ENCODE assay signal across 10 mouse cellular contexts in genomic region chr13:67843775-67844118, GRCm38 (mm10). TPM values are rescaled to one million over a fixed set of nuclear protein-coding genes. Genes with fewer than 3 reads are reported as not detected.
DNase-seq lines count a peak whose midpoint lies in the region; ATAC-seq lines count a peak whose summit lies in the region.
"Had no signal": no experiment of that assay in that cellular context is flagged by ENCODE, and none has a peak within 500 bp of the region (broad histone marks: within the 10 kb centered on the region; RNA-seq: fewer than 3 reads in every experiment).

No protein-coding gene starts in this region.

- H3K36me3 ChIP-seq in lung, embryonic 16.5 days (ENCODE audit: control insufficient read depth, insufficient read depth, low read length): no peaks in the 10 kb centered on the region
- no peaks in the 10 kb centered on the region for H3K36me3 ChIP-seq in forebrain, embryonic 15.5 days
- no peaks in the 10 kb centered on the region for H3K36me3 ChIP-seq in liver, embryonic 12.5 days
- no peaks in the 10 kb centered on the region for H3K36me3 ChIP-seq in stomach, embryonic 15.5 days

- ATAC-seq in lung, embryonic 16.5 days (ENCODE audit: low read depth): 0 out of 2 replicates have a peak, but pooled peaks have one; percentile 5
- no peak; the same call in 1 of the 2 replicates for ATAC-seq in forebrain, embryonic 15.5 days (replicated peaks)
- no peak for ATAC-seq in liver, embryonic 12.5 days
- ATAC-seq in stomach, embryonic 15.5 days (ENCODE audit: insufficient read depth, low FRiP score, low read depth): no peak

- no peak overlapping the region for H3K27ac ChIP-seq in lung, embryonic 16.5 days (ENCODE audit: low read length)
- peak overlapping the region; percentile 54; the same call in 1 of the 2 replicates for H3K27ac ChIP-seq in forebrain, embryonic 15.5 days (replicated peaks)
- H3K27ac ChIP-seq in liver, embryonic 12.5 days: no peak overlapping the region
- no peak overlapping the region for H3K27ac ChIP-seq in stomach, embryonic 15.5 days

- DNase-seq in lung, adult 18-20 months: no peak
- no peak for DNase-seq in gastrocnemius, postnatal 10 days
- no peak for DNase-seq in cerebellum, adult 11-12 months
- no peak for DNase-seq in right cerebral cortex, postnatal 25 days

- H3K9ac ChIP-seq in lung, embryonic 16.5 days (ENCODE audit: low read length): peak overlapping the region; percentile 27
- peak overlapping the region; percentile 40 for H3K9ac ChIP-seq in forebrain, embryonic 15.5 days (replicated peaks)
- no peak overlapping the region for H3K9ac ChIP-seq in liver, embryonic 12.5 days
- no peak overlapping the region for H3K9ac ChIP-seq in stomach, embryonic 15.5 days

- no peaks in the 10 kb centered on the region for H3K9me3 ChIP-seq in lung, embryonic 16.5 days (ENCODE audit: control insufficient read depth, low read length)
- no peaks in the 10 kb centered on the region for H3K9me3 ChIP-seq in forebrain, embryonic 15.5 days
- H3K9me3 ChIP-seq in liver, embryonic 12.5 days (replicated peaks): no peaks in the 10 kb centered on the region
- no peaks in the 10 kb centered on the region for H3K9me3 ChIP-seq in stomach, embryonic 15.5 days

- peak overlapping the region; percentile 46 for H3K4me3 ChIP-seq in lung, embryonic 16.5 days (ENCODE audit: low read length)
- peak overlapping the region; percentile 42 for H3K4me3 ChIP-seq in forebrain, embryonic 15.5 days
- 0 out of 2 replicates have a peak overlapping the region, but pooled peaks have one; percentile 3 for H3K4me3 ChIP-seq in liver, embryonic 12.5 days
- H3K4me3 ChIP-seq in stomach, embryonic 15.5 days (replicated peaks): peak overlapping the region; percentile 37; the same call in 1 of the 2 replicates

- no peaks in the 10 kb centered on the region for H3K4me1 ChIP-seq in lung, embryonic 16.5 days (replicated peaks; ENCODE audit: control insufficient read depth, insufficient read depth, low read length)
- H3K4me1 ChIP-seq in forebrain, embryonic 15.5 days: peaks cover 5% of the 10 kb centered on the region; the same call in 1 of the 2 replicates
- no peaks in the 10 kb centered on the region for H3K4me1 ChIP-seq in liver, embryonic 12.5 days
- no peaks in the 10 kb centered on the region for H3K4me1 ChIP-seq in stomach, embryonic 15.5 days

- 38% methylated on average over 6 of the region's 6 CpGs for WGBS in lung, embryonic 16.5 days
- WGBS in forebrain, embryonic 15.5 days: 45% methylated on average over 6 of the region's 6 CpGs
- WGBS in liver, embryonic 12.5 days (ENCODE audit: insufficient replicate concordance): 34% methylated on average over 6 of the region's 6 CpGs
- WGBS in stomach, embryonic 15.5 days: 47% methylated on average over 6 of the region's 6 CpGs

- H3K27me3 ChIP-seq in lung, embryonic 16.5 days (ENCODE audit: control insufficient read depth, insufficient read depth, low read depth, low read length): no peaks in the 10 kb centered on the region
- H3K27me3 ChIP-seq in forebrain, embryonic 15.5 days: no peaks in the 10 kb centered on the region
- H3K27me3 ChIP-seq in liver, embryonic 12.5 days (replicated peaks): no peaks in the 10 kb centered on the region
- H3K27me3 ChIP-seq in stomach, embryonic 15.5 days (replicated peaks): no peaks in the 10 kb centered on the region

- peak overlapping the region; percentile 63 for H3K4me2 ChIP-seq in lung, embryonic 16.5 days (ENCODE audit: low read depth, low read length)
- peak overlapping the region; percentile 47 for H3K4me2 ChIP-seq in forebrain, embryonic 15.5 days (replicated peaks)
- peak overlapping the region; percentile 64 for H3K4me2 ChIP-seq in liver, embryonic 12.5 days
- H3K4me2 ChIP-seq in stomach, embryonic 15.5 days: peak overlapping the region; percentile 50

RNA-seq across cellular contexts. Expression of gene Gm10037, which starts 12.8 kb away (rescaled TPM):
- polyA plus RNA-seq in lung, embryonic 16.5 days (2015; fragmentation: Nextera tagmentation; extraction: Ambion mirVana): 2.3 and 3.1 TPM in 2 replicates
- 4.6 and 5.2 TPM in 2 replicates for polyA plus RNA-seq in forebrain, embryonic 15.5 days (2015; fragmentation: Nextera tagmentation; extraction: Ambion mirVana)
- polyA plus RNA-seq in liver, embryonic 12.5 days (2016; fragmentation: Nextera tagmentation; extraction: Ambion mirVana): 0.60 and 0.92 TPM in 2 replicates
- polyA plus RNA-seq in stomach, embryonic 15.5 days (2015; fragmentation: Nextera tagmentation; extraction: Ambion mirVana): 1.8 and 1.9 TPM in 2 replicates
- not detected for total RNA-seq in gastrocnemius, postnatal 10 days (2021)

RNA-seq across cellular contexts. Expression of gene BC048507, which starts 19.4 kb away (rescaled TPM):
- not detected in 2 replicates for polyA plus RNA-seq in lung, embryonic 16.5 days (2015; fragmentation: Nextera tagmentation; extraction: Ambion mirVana)
- polyA plus RNA-seq in forebrain, embryonic 15.5 days (2015; fragmentation: Nextera tagmentation; extraction: Ambion mirVana): not detected in 2 replicates
- polyA plus RNA-seq in liver, embryonic 12.5 days (2016; fragmentation: Nextera tagmentation; extraction: Ambion mirVana): not detected in 2 replicates
- 0.23 TPM in 1 of 2 replicates, not detected in the other for polyA plus RNA-seq in stomach, embryonic 15.5 days (2015; fragmentation: Nextera tagmentation; extraction: Ambion mirVana)
- not detected for total RNA-seq in gastrocnemius, postnatal 10 days (2021)
- total RNA-seq: left cerebral cortex, postnatal 25 days had no signal
- polyA plus RNA-seq: spleen, adult 2 months had no signal

RNA-seq across cellular contexts. Expression of gene Zfp273, which starts 30.2 kb away (rescaled TPM):
- polyA plus RNA-seq in lung, embryonic 16.5 days (2015; fragmentation: Nextera tagmentation; extraction: Ambion mirVana): 8.0 and 8.6 TPM in 2 replicates
- 13.9 and 14.0 TPM in 2 replicates for polyA plus RNA-seq in forebrain, embryonic 15.5 days (2015; fragmentation: Nextera tagmentation; extraction: Ambion mirVana)
- 1.6 and 1.8 TPM in 2 replicates for polyA plus RNA-seq in liver, embryonic 12.5 days (2016; fragmentation: Nextera tagmentation; extraction: Ambion mirVana)
- 6.2 and 7.5 TPM in 2 replicates for polyA plus RNA-seq in stomach, embryonic 15.5 days (2015; fragmentation: Nextera tagmentation; extraction: Ambion mirVana)
- 1 to 10 TPM; 1.3 to 2.5 TPM for total RNA-seq in gastrocnemius, postnatal 10 days (2021)

Comparison
In these comparisons a context has a peak if more than half of its experiments do, and no peak if none do; other contexts are left out.
1. H3K9ac ChIP-seq: peak in lung, embryonic 16.5 days (single experiment) and forebrain, embryonic 15.5 days (single experiment); none in liver, embryonic 12.5 days (single experiment) and stomach, embryonic 15.5 days (single experiment).
2. Peak in every context shown above with its lines, with median percentiles within 50 percentile points of each other: H3K4me2 ChIP-seq and H3K4me3 ChIP-seq.